Mouse (Mus musculus) limb, embryonic 15.5 days (tissue): ENCODE data around the gene Lamtor5. TPM values are rescaled to one million over a fixed set of nuclear protein-coding genes. Genes with fewer than 3 reads are reported as not detected.
"Not testable (repeated sequence)": the region's sequence is repeated elsewhere in the genome, so short reads cannot be mapped to it uniquely, and the experiment has no call there.

Source experiments
- ATAC-seq: fragments of 200-750 bp; cut with Nextera tagmentation; 2 replicates; pipeline ENCODE4 v1.8.0; 2017; ENCODE audit warnings: low read depth, moderate TSS enrichment; ENCODE audit not compliant: insufficient number of reproducible peaks, low FRiP score, low TSS enrichment
- H3K27ac ChIP-seq: fragments of 300-500 bp; sonication (generic); 2 replicates; pipeline ENCODE4 v1.5.1; 2015; ENCODE audit warnings: moderate library complexity, mild to moderate bottlenecking, inconsistent platforms
- H3K27me3 ChIP-seq: fragments of 300-500 bp; sonication (generic); 2 replicates; pipeline ENCODE4 v1.6.1; 2015; ENCODE audit warnings: inconsistent platforms
- H3K36me3 ChIP-seq: fragments of 300-500 bp; sonication (generic); 2 replicates; pipeline ENCODE4 v1.6.1; 2015; ENCODE audit warnings: inconsistent platforms
- H3K4me1 ChIP-seq: fragments of 300-500 bp; sonication (generic); 2 replicates; pipeline ENCODE4 v1.6.1; 2015; ENCODE audit warnings: inconsistent platforms
- H3K4me2 ChIP-seq: fragments of 300-500 bp; sonication (generic); 2 replicates; pipeline ENCODE4 v1.6.1; 2015; ENCODE audit warnings: mild to moderate bottlenecking, inconsistent platforms
- H3K4me3 ChIP-seq: fragments of 300-500 bp; sonication (generic); 2 replicates; pipeline ENCODE4 v1.5.1; 2015; ENCODE audit warnings: mild to moderate bottlenecking, inconsistent platforms
- H3K9ac ChIP-seq: fragments of 300-500 bp; sonication (generic); 2 replicates; pipeline ENCODE4 v1.6.1; 2015; ENCODE audit warnings: inconsistent platforms
- H3K9me3 ChIP-seq: fragments of 300-500 bp; sonication (generic); 2 replicates; pipeline ENCODE4 v1.6.1; 2016; ENCODE audit warnings: inconsistent platforms
- WGBS: fragments of 180-500 bp; shearing (Covaris S2); methylation state at CpG from one replicate; pipeline ENCODE4 v1.1.7; 2015; 5-methylcytosine and 5-hydroxymethylcytosine counted together
- polyA plus RNA-seq: library from polyadenylated mRNA; unstranded; fragments of >200 nt; fragmentation: Nextera tagmentation; extraction: Ambion mirVana; gene quantifications from 2 replicates; pipeline ENCODE4 v1.2.1, GENCODE M21; 2015

Lamtor5 gene
- polyA plus RNA-seq, 1 experiment from 2014 or later: 175 TPM

DNA sequence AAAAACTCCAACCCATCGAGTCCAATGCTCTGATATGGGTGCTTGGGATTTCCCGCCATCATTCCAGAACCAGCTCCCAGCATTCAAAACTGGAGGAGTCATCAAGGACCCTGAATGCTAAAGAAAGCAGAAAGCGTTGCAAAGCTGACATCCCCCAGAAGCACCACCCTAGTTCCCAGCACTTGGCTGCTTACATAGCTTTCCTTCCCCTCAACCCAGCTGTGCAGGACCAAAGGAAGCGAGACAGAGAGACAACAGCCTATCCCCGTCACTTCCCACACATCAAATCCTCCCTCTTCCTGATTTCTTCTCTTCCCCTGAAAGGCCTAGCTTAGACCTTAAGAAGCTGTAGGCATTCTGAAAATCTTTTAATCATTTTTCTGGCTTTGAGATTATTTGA lies 3.3 kb upstream of the Lamtor5 start:
- Histone ChIP-seq H3K4me1 (peaks cover 6% of the 10 kb centered on the region), H3K27me3 (no peaks in the 10 kb centered on the region), H3K4me3 (no peak overlapping the region), H3K9ac (no peak overlapping the region), H3K27ac (no peak overlapping the region), H3K4me2 (no peak overlapping the region), H3K9me3 (no peaks in the 10 kb centered on the region), H3K36me3 (no peaks in the 10 kb centered on the region)
- ATAC-seq: no peak
- 70% methylated on average over 5 of the region's 5 CpGs for WGBS

DNA sequence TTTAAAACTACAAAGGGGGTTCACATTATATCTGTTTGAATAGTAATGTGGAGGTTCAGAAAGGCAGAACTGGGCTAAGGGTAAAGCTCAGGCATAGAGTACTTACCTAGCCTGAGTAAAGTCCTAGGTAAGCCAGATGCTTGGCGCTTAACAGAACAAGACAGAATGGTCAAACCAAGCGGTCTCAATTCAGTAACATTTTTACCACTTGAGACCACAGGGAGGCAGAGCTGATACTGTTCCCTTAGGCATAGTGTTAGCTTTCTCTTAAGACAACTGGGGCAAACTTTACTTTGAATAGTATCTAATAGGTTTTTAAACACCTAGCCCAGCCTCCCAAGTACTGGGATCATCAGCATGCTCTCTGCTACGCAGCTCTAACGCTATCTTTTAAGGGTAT lies 2.7 kb upstream of the Lamtor5 start:
- no peak overlapping the region for H3K27ac ChIP-seq
- H3K4me2 ChIP-seq: no peak overlapping the region
- peaks cover 6% of the 10 kb centered on the region for H3K4me1 ChIP-seq
- WGBS: 54% methylated on average over 4 of the region's 4 CpGs
- no peak overlapping the region for H3K9ac ChIP-seq
- H3K36me3 ChIP-seq: no peaks in the 10 kb centered on the region
- no peaks in the 10 kb centered on the region for H3K9me3 ChIP-seq
- H3K27me3 ChIP-seq: no peaks in the 10 kb centered on the region
- no peak for ATAC-seq
- H3K4me3 ChIP-seq: no peak overlapping the region

DNA sequence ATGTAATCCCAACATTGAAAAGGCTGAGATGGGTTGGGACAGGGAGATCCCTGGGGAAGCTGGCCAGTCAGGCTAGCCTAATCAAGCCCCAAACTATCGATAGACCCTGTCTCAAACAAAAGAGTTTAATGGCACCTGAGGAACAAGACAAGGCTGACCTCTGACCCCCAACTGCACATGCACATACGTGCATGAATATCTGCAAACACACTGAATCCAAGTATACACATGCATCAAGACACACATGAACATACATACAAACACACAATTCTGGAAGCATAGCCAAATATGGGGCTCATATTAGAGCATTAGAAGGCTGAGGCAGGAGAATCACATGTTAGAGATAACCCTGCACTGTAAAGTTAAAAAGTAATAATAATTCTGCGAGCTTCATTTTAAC lies 2.0 kb upstream of the Lamtor5 start:
- no peak for ATAC-seq
- Histone ChIP-seq H3K27me3 (no peaks in the 10 kb centered on the region), H3K4me3 (no peak overlapping the region), H3K27ac (no peak overlapping the region), H3K9me3 (no peaks in the 10 kb centered on the region), H3K4me2 (no peak overlapping the region), H3K36me3 (no peaks in the 10 kb centered on the region), H3K4me1 (peaks cover 6% of the 10 kb centered on the region), H3K9ac (no peak overlapping the region)
- WGBS: 77% methylated on average over 3 of the region's 3 CpGs

DNA sequence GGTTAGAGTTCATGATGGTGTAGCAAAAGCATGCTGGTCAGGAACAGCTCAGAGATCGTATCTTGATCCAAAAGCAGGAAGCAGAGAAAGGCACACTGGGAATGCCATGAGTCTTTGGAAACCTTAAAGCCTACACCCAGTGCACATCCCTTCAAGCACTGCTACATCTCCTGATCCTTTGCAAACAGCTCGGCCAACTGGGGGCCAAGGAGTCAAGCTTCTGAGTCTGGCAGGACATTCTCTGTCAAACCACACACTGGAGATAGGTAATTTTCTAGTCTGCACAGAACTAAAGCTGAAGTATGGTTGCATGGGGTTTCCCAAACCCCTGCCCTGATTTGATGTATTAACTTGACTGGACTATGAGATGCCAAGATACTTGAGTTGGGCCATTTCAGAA lies 7.5 kb downstream of the Lamtor5 start:
- Histone ChIP-seq H3K9ac (no peak overlapping the region), H3K4me2 (no peak overlapping the region), H3K4me3 (no peak overlapping the region), H3K27ac (no peak overlapping the region), H3K9me3 (no peaks in the 10 kb centered on the region), H3K4me1 (peaks cover 6% of the 10 kb centered on the region), H3K36me3 (peaks cover 14% of the 10 kb centered on the region), H3K27me3 (no peaks in the 10 kb centered on the region)
- WGBS: 79% methylated on average over 2 of the region's 2 CpGs
- no peak for ATAC-seq

DNA sequence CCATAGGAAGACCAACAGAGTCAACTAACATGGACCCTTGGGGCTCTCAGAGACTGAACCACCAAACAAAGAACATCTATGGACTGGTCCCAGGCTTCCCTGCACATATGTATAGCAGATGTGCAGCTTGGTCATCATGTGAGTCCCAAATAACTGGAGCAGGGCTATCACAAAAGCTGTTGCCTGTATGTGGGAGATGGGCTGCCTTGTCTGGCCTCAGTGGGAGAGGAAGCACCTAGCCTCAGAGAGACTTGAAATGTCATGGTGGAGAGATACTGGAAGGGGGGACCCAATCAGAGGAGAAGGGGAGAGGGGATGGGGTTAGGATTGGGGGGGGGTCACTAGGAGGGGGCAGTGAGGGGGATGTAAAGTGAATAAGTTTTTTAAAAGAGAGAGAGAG lies 8.7 kb downstream of the Lamtor5 start:
- Histone ChIP-seq H3K4me1 (peaks cover 6% of the 10 kb centered on the region), H3K4me3 (no peak overlapping the region), H3K36me3 (peaks cover 12% of the 10 kb centered on the region), H3K27ac (no peak overlapping the region), H3K9ac (no peak overlapping the region), H3K27me3 (no peaks in the 10 kb centered on the region), H3K4me2 (no peak overlapping the region), H3K9me3 (no peaks in the 10 kb centered on the region)
- ATAC-seq: no peak

DNA sequence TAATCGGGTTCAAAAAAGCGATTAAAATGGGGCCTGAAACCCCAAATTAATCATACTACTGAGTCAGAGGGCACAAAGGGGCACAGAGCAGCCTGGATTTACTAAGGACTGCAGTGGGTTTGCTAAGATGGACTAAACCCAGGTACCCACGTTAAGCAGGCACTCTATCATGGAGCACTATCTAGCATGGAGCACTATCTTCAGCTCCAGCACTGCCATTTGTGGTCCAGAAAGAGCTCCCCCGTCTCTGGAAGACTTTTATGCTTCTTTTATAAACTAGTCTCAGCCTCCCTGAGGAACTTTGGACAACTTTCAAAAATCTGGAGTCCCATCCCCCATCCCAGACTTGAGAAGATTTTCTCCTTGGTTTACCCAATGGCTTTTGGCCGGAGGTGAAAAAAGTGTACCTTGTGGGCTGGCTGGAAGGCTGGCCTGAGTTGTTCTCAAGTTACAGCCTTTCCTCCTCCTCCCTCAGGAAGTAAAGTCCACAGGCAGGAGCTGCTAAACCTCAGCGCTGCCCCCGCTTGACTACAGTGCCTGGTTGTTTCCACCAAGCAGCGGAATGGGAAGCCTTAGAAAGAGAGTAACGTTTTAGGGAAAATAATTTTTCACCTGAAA lies 12.2 kb downstream of the Lamtor5 start, which contains the start of gene Slc16a4:
Gene Slc16a4 (plus strand): TSS at position 467 of the 618 bp plus-strand sequence.
- H3K4me2 ChIP-seq: peak within 1 kb of the TSS; percentile 37
- H3K36me3 ChIP-seq: peaks cover 7% of the 10 kb centered on the region; the same call in 1 of the 2 replicates
- peak; percentile 88 for ATAC-seq
- 17% methylated on average over 9 of the region's 9 CpGs for WGBS
- H3K27ac ChIP-seq: peak within 1 kb of the TSS; percentile 85
- peaks cover 6% of the 10 kb centered on the region for H3K4me1 ChIP-seq
- no peaks in the 10 kb centered on the region for H3K9me3 ChIP-seq
- no peak within 1 kb of the TSS for H3K9ac ChIP-seq
- no peaks in the 10 kb centered on the region for H3K27me3 ChIP-seq
- peak within 1 kb of the TSS; percentile 15 for H3K4me3 ChIP-seq

DNA sequence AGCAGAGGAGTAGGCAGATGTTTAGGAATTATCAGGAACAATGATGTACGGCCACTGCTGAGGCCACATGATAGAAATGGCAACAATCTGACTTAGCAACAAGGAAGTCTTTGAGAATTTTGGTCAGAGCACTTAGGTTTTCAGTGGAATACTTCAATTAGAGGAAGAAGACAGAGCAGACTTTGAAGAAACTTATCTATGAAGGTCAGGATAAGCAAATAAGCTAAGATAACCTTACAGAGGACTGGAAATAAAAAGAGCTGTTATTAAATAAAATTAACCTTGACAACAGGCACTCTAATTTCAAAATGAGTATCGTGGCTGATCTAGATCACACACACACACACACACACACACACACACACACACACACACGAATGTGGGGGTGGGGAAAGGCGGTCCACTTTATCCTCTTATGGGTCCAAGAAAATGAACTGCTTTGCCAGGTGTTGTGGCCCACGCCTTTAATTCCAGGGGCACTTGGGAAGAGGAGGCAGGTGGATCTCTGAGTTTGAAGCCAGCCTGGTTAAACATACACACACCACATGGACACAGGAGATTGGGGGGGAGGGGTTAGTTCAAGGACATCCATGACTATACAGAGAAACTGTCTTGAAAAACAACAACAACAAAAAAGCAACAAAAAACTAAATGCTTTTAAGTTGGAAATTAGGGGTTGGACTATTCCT lies 17.2 kb downstream of the Lamtor5 start:
- H3K4me3 ChIP-seq: no peak overlapping the region
- 82% methylated on average over 5 of the region's 5 CpGs for WGBS
- no peak overlapping the region for H3K27ac ChIP-seq
- H3K36me3 ChIP-seq: peaks cover 7% of the 10 kb centered on the region; the same call in 1 of the 2 replicates
- ATAC-seq: no peak
- no peaks in the 10 kb centered on the region for H3K27me3 ChIP-seq
- peaks cover 4% of the 10 kb centered on the region for H3K4me1 ChIP-seq
- no peaks in the 10 kb centered on the region for H3K9me3 ChIP-seq
- H3K4me2 ChIP-seq: no peak overlapping the region
- no peak overlapping the region for H3K9ac ChIP-seq

GRCm38 (mm10) chr3:107296917-107297316 lies 18.3 kb downstream of the Lamtor5 start:
- not testable (repeated sequence) for H3K27ac ChIP-seq, H3K4me2 ChIP-seq, H3K4me1 ChIP-seq, H3K9ac ChIP-seq, H3K27me3 ChIP-seq, H3K4me3 ChIP-seq, ATAC-seq, H3K9me3 ChIP-seq
- 75% methylated on average over 4 of the region's 4 CpGs for WGBS
- H3K36me3 ChIP-seq: peaks cover 14% of the 10 kb centered on the region

DNA sequence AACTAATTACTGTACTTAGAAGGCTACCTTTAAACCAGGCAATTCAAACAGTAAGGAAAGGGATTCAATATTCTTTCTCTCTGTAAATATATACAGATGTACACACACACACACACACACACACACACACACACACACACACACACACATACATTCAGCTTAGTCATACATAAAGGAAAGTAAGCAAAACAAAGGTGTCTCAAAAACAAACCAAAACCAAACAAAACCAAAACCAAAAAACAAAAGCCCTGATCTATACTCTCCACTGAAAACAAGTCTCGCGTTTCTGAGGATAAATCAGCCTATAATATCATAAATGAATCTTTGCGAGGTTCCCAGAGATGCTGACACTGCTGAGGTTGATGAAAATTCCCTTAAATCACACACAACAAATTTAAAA lies 38.7 kb downstream of the Lamtor5 start:
- H3K4me2 ChIP-seq: no peak overlapping the region
- no peak overlapping the region for H3K27ac ChIP-seq
- no peaks in the 10 kb centered on the region for H3K27me3 ChIP-seq
- no peak for ATAC-seq
- H3K4me1 ChIP-seq: no peaks in the 10 kb centered on the region
- 0 out of 2 replicates have a peak, but pooled peaks cover 8% of the 10 kb centered on the region for H3K36me3 ChIP-seq
- WGBS: 88% methylated on average over 3 of the region's 3 CpGs
- no peak overlapping the region for H3K9ac ChIP-seq
- no peaks in the 10 kb centered on the region for H3K9me3 ChIP-seq
- H3K4me3 ChIP-seq: no peak overlapping the region

- Histone ChIP-seq H3K9me3 (no peaks in the 10 kb centered on the region), H3K9ac (no peak overlapping the region), H3K4me1 (peaks cover 14% of the 10 kb centered on the region; the same call in 1 of the 2 replicates), H3K27ac (no peak overlapping the region), H3K4me3 (no peak overlapping the region), H3K27me3 (no peaks in the 10 kb centered on the region), H3K4me2 (no peak overlapping the region), H3K36me3 (peaks cover 26% of the 10 kb centered on the region)
- WGBS: 98% methylated on average over 2 of the region's 2 CpGs
- no peak for ATAC-seq
Measured at GRCm38 (mm10) chr3:107321141-107321540, 42.5 kb downstream of the Lamtor5 start.

GRCm38 (mm10) chr3:107321776-107322175 lies 43.1 kb downstream of the Lamtor5 start:
- H3K9ac ChIP-seq: no peak overlapping the region
- H3K27me3 ChIP-seq: no peaks in the 10 kb centered on the region
- peaks cover 26% of the 10 kb centered on the region for H3K36me3 ChIP-seq
- H3K4me1 ChIP-seq: peaks cover 14% of the 10 kb centered on the region; the same call in 1 of the 2 replicates
- H3K27ac ChIP-seq: no peak overlapping the region
- no peaks in the 10 kb centered on the region for H3K9me3 ChIP-seq
- ATAC-seq: no peak
- H3K4me3 ChIP-seq: no peak overlapping the region
- no peak overlapping the region for H3K4me2 ChIP-seq

DNA sequence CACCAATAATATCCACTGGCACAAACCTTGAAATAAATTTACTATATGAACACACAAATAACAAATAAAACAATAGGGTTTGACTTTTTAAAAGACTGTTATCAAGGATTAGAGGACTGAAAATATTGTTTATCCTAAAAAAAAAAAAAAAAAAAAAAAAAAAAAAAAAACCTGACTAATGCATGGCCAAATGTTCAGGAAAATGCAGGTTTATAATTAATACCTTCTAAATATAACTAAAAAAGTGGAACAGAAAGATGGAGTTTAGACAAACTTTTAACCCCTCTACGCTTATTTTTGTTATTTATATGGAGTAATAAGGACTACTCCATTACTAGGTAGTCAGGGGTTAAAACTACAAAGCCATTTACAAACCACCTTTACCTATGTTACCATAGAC lies 47.8 kb downstream of the Lamtor5 start:
- whole genome bisulfite sequencing: 95% methylated on average over 1 of the region's 1 CpGs
- Histone ChIP-seq H3K9me3 (no peaks in the 10 kb centered on the region), H3K4me1 (peaks cover 28% of the 10 kb centered on the region), H3K27me3 (no peaks in the 10 kb centered on the region), H3K4me2 (no peak overlapping the region), H3K9ac (no peak overlapping the region), H3K27ac (no peak overlapping the region), H3K4me3 (no peak overlapping the region), H3K36me3 (peaks cover 36% of the 10 kb centered on the region)
- no peak for ATAC-seq
